Mouse (Mus musculus): ENCODE data around the gene Sox30. TPM values are rescaled to one million over a fixed set of nuclear protein-coding genes. Genes with fewer than 3 reads are reported as not detected.

Sox30 gene
- not detected in 2 replicates for polyA plus RNA-seq (2012; ENCODE audit: insufficient read depth, insufficient read length, missing spikeins)

GRCm38 (mm10) chr11:45979946-45980892 lies at the start of gene Sox30:
Gene Sox30 (plus strand): TSS chr11:45980310.
- H3K27ac ChIP-seq (ENCODE audit: insufficient read depth, low read depth, low read length): no peak within 1 kb of the TSS
- H3K4me3 ChIP-seq (ENCODE audit: insufficient read depth, low read length): peak within 1 kb of the TSS; percentile 66
- no peaks in the 10 kb centered on the region for H3K4me1 ChIP-seq (ENCODE audit: control insufficient read depth, insufficient read depth, low read length)
- TF ChIP-seq POLR2A (IDR thresholded peaks at IDR 0.05; ENCODE audit: borderline replicate concordance, low read depth, low read length) (no peak), CTCF (IDR thresholded peaks at IDR 0.05; ENCODE audit: low read depth, low read length) (no peak)

- TF ChIP-seq CTCF (IDR thresholded peaks at IDR 0.05; ENCODE audit: low read depth, low read length) (no peak), POLR2A (IDR thresholded peaks at IDR 0.05; ENCODE audit: borderline replicate concordance, low read depth, low read length) (no peak)
- Histone ChIP-seq H3K27ac (ENCODE audit: insufficient read depth, low read depth, low read length) (no peak overlapping the region), H3K4me1 (ENCODE audit: control insufficient read depth, insufficient read depth, low read length) (no peaks in the 10 kb centered on the region), H3K4me3 (ENCODE audit: insufficient read depth, low read length) (no peak overlapping the region)
Measured at GRCm38 (mm10) chr11:45932771-45933170, 47.3 kb upstream of the Sox30 start.

DNA sequence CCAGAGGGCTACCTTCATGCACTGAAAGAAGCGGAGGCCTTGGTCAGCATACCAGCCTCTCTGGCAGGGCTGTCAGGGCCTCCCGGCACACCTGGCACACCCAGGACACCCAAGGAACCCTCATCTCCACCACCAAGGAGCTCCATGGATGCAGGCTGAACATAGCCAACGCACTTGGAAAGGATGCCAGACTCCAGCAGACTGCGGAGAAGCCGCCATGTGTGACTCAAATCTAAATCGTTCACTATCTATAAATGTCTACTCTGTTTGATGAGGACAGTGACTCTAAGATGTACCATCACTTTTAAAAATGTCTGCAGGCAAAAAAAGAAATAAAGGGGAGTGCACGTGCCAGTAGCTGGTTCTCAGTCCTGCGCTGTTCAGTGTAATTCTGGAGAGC lies 42.6 kb upstream of the Sox30 start:
- no peak for TF ChIP-seq CTCF (IDR thresholded peaks at IDR 0.05; ENCODE audit: low read depth, low read length)
- TF ChIP-seq POLR2A (IDR thresholded peaks at IDR 0.05; ENCODE audit: borderline replicate concordance, low read depth, low read length): no peak
- Histone ChIP-seq H3K4me3 (ENCODE audit: insufficient read depth, low read length) (no peak overlapping the region), H3K4me1 (ENCODE audit: control insufficient read depth, insufficient read depth, low read length) (0 out of 2 replicates have a peak, but pooled peaks cover 3% of the 10 kb centered on the region), H3K27ac (ENCODE audit: insufficient read depth, low read depth, low read length) (no peak overlapping the region)

DNA sequence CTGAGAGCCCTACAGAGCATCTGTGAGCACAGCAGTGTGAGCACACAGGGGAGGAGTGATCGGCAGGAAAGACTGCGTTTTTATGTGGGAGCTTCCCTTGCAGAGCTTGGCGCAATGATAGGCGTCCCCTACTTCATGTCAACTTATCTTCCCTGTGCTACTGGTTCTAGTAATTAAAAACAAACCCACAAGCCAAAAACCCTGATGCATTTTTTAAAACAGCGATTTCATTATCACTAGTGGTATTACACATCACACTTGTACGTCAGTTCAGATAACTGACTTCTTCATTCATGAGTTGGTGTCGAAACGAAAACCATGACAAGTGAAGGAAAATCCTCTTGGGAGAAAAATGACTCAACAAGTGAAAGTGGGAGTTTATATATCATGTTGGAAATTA lies 41.2 kb upstream of the Sox30 start:
- no peak overlapping the region for H3K4me3 ChIP-seq (ENCODE audit: insufficient read depth, low read length)
- H3K4me1 ChIP-seq (ENCODE audit: control insufficient read depth, insufficient read depth, low read length): 0 out of 2 replicates have a peak, but pooled peaks cover 3% of the 10 kb centered on the region
- TF ChIP-seq POLR2A (IDR thresholded peaks at IDR 0.05; ENCODE audit: borderline replicate concordance, low read depth, low read length) (no peak), CTCF (IDR thresholded peaks at IDR 0.05; ENCODE audit: low read depth, low read length) (no peak)
- no peak overlapping the region for H3K27ac ChIP-seq (ENCODE audit: insufficient read depth, low read depth, low read length)

DNA sequence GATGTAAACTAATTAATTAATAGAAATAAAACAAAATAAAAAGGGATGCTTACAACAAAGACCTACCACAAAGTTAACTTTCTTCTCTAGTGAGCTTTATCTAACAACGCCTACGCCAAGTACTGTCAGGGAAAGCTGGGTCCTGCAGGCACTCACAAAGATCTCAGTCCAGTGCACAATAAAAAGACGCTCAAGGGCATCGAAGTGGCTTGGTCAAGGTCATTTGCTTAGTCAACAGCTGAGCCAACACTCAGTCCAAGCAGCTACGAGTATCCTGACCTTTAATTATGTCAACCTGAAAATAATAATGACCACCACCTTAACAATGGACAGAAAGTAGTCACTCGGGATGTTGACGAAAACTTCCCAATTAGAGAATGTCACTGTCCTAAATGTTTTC lies 37.8 kb upstream of the Sox30 start:
- Histone ChIP-seq H3K4me1 (ENCODE audit: control insufficient read depth, insufficient read depth, low read length) (peaks cover 11% of the 10 kb centered on the region), H3K27ac (ENCODE audit: insufficient read depth, low read depth, low read length) (no peak overlapping the region), H3K4me3 (ENCODE audit: insufficient read depth, low read length) (no peak overlapping the region)
- TF ChIP-seq POLR2A (IDR thresholded peaks at IDR 0.05; ENCODE audit: borderline replicate concordance, low read depth, low read length) (no peak), CTCF (IDR thresholded peaks at IDR 0.05; ENCODE audit: low read depth, low read length) (no peak)

DNA sequence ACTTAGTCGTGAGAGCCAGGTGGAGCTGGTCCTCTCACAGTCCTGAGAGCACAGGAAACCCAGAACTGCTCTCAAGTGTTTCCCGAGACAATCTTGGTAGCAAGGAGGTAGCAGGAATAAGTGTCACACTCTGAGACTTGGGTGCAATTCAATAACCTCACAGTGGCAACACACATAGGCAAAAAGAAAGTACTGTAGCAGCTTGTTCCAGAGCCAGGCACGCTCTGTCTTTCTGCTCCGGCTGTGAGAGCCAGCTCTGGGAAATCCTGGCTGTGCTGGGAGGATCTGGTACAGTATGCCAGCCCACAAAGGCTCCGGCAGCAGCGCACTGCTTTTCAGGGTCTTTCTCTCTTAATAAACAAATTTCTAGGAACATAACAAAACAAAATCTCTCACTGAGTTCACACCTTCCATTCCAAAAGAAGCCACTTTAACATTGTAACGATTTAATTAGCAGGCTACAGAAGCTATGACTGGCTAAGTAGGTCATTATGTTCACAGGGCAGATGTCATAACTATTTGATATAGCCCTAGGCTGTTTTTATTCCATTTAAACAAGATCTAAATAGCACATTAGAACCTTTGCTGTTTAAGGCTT lies 36.9 kb upstream of the Sox30 start:
- peaks cover 11% of the 10 kb centered on the region for H3K4me1 ChIP-seq (ENCODE audit: control insufficient read depth, insufficient read depth, low read length)
- no peak overlapping the region for H3K4me3 ChIP-seq (ENCODE audit: insufficient read depth, low read length)
- TF ChIP-seq CTCF (IDR thresholded peaks at IDR 0.05; ENCODE audit: low read depth, low read length): no peak
- no peak for TF ChIP-seq POLR2A (IDR thresholded peaks at IDR 0.05; ENCODE audit: borderline replicate concordance, low read depth, low read length)
- no peak overlapping the region for H3K27ac ChIP-seq (ENCODE audit: insufficient read depth, low read depth, low read length)

- Histone ChIP-seq H3K4me1 (ENCODE audit: control insufficient read depth, insufficient read depth, low read length) (peaks cover 11% of the 10 kb centered on the region), H3K4me3 (ENCODE audit: insufficient read depth, low read length) (peak overlapping the region; percentile 92), H3K27ac (ENCODE audit: insufficient read depth, low read depth, low read length) (no peak overlapping the region)
- no peak for TF ChIP-seq POLR2A (IDR thresholded peaks at IDR 0.05; ENCODE audit: borderline replicate concordance, low read depth, low read length)
- no peak for TF ChIP-seq CTCF (IDR thresholded peaks at IDR 0.05; ENCODE audit: low read depth, low read length)
Measured at GRCm38 (mm10) chr11:45943891-45944642, 36.0 kb upstream of the Sox30 start.

- H3K4me3 ChIP-seq (ENCODE audit: insufficient read depth, low read length): peak within 1 kb of the TSS; percentile 92
- peak; percentile 82 for TF ChIP-seq CTCF (IDR thresholded peaks at IDR 0.05; ENCODE audit: low read depth, low read length)
- no peak for TF ChIP-seq POLR2A (IDR thresholded peaks at IDR 0.05; ENCODE audit: borderline replicate concordance, low read depth, low read length)
- peaks cover 9% of the 10 kb centered on the region for H3K4me1 ChIP-seq (ENCODE audit: control insufficient read depth, insufficient read depth, low read length)
- H3K27ac ChIP-seq (ENCODE audit: insufficient read depth, low read depth, low read length): no peak within 1 kb of the TSS
Measured at GRCm38 (mm10) chr11:45944643-45945156, 35.4 kb upstream of the Sox30 start, which contains the start of gene Lsm11. Gene Lsm11 (minus strand): TSS chr11:45944935.

GRCm38 (mm10) chr11:45946796-45947195 lies 33.3 kb upstream of the Sox30 start:
- Histone ChIP-seq H3K4me3 (ENCODE audit: insufficient read depth, low read length) (no peak overlapping the region), H3K27ac (ENCODE audit: insufficient read depth, low read depth, low read length) (no peak overlapping the region), H3K4me1 (ENCODE audit: control insufficient read depth, insufficient read depth, low read length) (peaks cover 16% of the 10 kb centered on the region)
- no peak for TF ChIP-seq POLR2A (IDR thresholded peaks at IDR 0.05; ENCODE audit: borderline replicate concordance, low read depth, low read length)
- TF ChIP-seq CTCF (IDR thresholded peaks at IDR 0.05; ENCODE audit: low read depth, low read length): no peak

Data from bone marrow macrophage, adult 2 months (primary cell).